Mouse (Mus musculus): ENCODE measurements around the gene Tnrc6a.
"Not testable (repeated sequence)": the region's sequence is repeated elsewhere in the genome, so short reads cannot be mapped to it uniquely, and the experiment has no call there.

Tnrc6a gene

GRCm38 (mm10) chr7:123123665-123124298, at the start of gene Tnrc6a:
Tnrc6a (plus strand) TSS chr7:123123885.
- peak; percentile 92 for DNase-seq (ENCODE audit: low read depth, low spot score)

- no peak for DNase-seq (ENCODE audit: low read depth, low spot score)
These were observed 41.4 kb upstream of the Tnrc6a start for GRCm38 (mm10) chr7:123082236-123082635.

GRCm38 (mm10) chr7:123083441-123084123, 40.1 kb upstream of the Tnrc6a start:
- no peak for DNase-seq (ENCODE audit: low read depth, low spot score)

GRCm38 (mm10) chr7:123084180-123084691, 39.4 kb upstream of the Tnrc6a start:
- peak; percentile 49 for DNase-seq (ENCODE audit: low read depth, low spot score)

- peak; percentile 67 for DNase-seq (ENCODE audit: low read depth, low spot score)
These were observed 39.0 kb upstream of the Tnrc6a start for GRCm38 (mm10) chr7:123084708-123085107.

GRCm38 (mm10) chr7:123088920-123089319, 34.8 kb upstream of the Tnrc6a start:
- DNase-seq (ENCODE audit: low read depth, low spot score): no peak

GRCm38 (mm10) chr7:123096344-123097120, 27.2 kb upstream of the Tnrc6a start:
- peak; percentile 23 for DNase-seq (ENCODE audit: low read depth, low spot score)

- DNase-seq (ENCODE audit: low read depth, low spot score): peak; percentile 90
These were observed 25.6 kb upstream of the Tnrc6a start for GRCm38 (mm10) chr7:123097891-123098750.

- DNase-seq (ENCODE audit: low read depth, low spot score): no peak
These were observed 22.4 kb upstream of the Tnrc6a start for GRCm38 (mm10) chr7:123101295-123101694.

GRCm38 (mm10) chr7:123105381-123105780, 18.3 kb upstream of the Tnrc6a start:
- DNase-seq (ENCODE audit: low read depth, low spot score): not testable (repeated sequence)

- DNase-seq (ENCODE audit: low read depth, low spot score): no peak
These were observed 17.8 kb upstream of the Tnrc6a start for GRCm38 (mm10) chr7:123105906-123106305.

- DNase-seq (ENCODE audit: low read depth, low spot score): no peak
These were observed 17.4 kb upstream of the Tnrc6a start for GRCm38 (mm10) chr7:123106326-123106725.

- peak; percentile 33 for DNase-seq (ENCODE audit: low read depth, low spot score)
These were observed 15.3 kb upstream of the Tnrc6a start for GRCm38 (mm10) chr7:123108058-123109055.

- DNase-seq (ENCODE audit: low read depth, low spot score): no peak
These were observed 14.2 kb upstream of the Tnrc6a start for GRCm38 (mm10) chr7:123109361-123110000.

- DNase-seq (ENCODE audit: low read depth, low spot score): no peak
These were observed 13.6 kb upstream of the Tnrc6a start for GRCm38 (mm10) chr7:123110135-123110534.

- DNase-seq (ENCODE audit: low read depth, low spot score): no peak
These were observed 10.1 kb upstream of the Tnrc6a start for GRCm38 (mm10) chr7:123113590-123113989.

- DNase-seq (ENCODE audit: low read depth, low spot score): no peak
These were observed 6.9 kb upstream of the Tnrc6a start for GRCm38 (mm10) chr7:123116799-123117198.

GRCm38 (mm10) chr7:123117209-123117608, 6.5 kb upstream of the Tnrc6a start:
- no peak for DNase-seq (ENCODE audit: low read depth, low spot score)

- DNase-seq (ENCODE audit: low read depth, low spot score): no peak
These were observed 3.2 kb upstream of the Tnrc6a start for GRCm38 (mm10) chr7:123120516-123120915.

Data from R1 (cell line).